Mouse (Mus musculus) lung, postnatal 0 days (tissue): Measurements from ENCODE around the gene Pde11a. TPM values are rescaled to one million over a fixed set of nuclear protein-coding genes. Genes with fewer than 3 reads are reported as not detected.

ENCODE experiments used
- ATAC-seq: fragments of 200-750 bp; cut with Nextera tagmentation; 2 replicates; pipeline ENCODE4 v1.8.0; 2017; ENCODE audit warnings: moderate library complexity
- DNase-seq: peaks from one replicate; pipeline ENCODE4 v3.0.0-alpha.2; 2016; ENCODE audit warnings: low spot score
- H3K27ac ChIP-seq: fragments of 300-500 bp; sonication (generic); 2 replicates; pipeline ENCODE4 v1.5.1; 2014; ENCODE audit warnings: antibody characterized with exemption, mild to moderate bottlenecking, low read length, mixed read lengths
- H3K27me3 ChIP-seq: fragments of 300-500 bp; sonication (generic); replicated peaks from 2 replicates; pipeline ENCODE4 v1.6.1; 2014; ENCODE audit warnings: low read length, mixed read lengths; ENCODE audit not compliant: insufficient read depth
- H3K36me3 ChIP-seq: fragments of 300-500 bp; sonication (generic); 2 replicates; pipeline ENCODE4 v1.6.1; 2014; ENCODE audit warnings: low read length, mixed read lengths; ENCODE audit not compliant: insufficient read depth
- H3K4me1 ChIP-seq: fragments of 300-500 bp; sonication (generic); 2 replicates; pipeline ENCODE4 v1.6.1; 2014; ENCODE audit warnings: antibody characterized with exemption, low read depth, low read length, mixed read lengths; ENCODE audit not compliant: insufficient read depth
- H3K4me2 ChIP-seq: fragments of 300-500 bp; sonication (generic); replicated peaks from 2 replicates; pipeline ENCODE4 v1.6.1; 2014; ENCODE audit warnings: low read depth, mild to moderate bottlenecking, low read length, moderate library complexity, mixed read lengths
- H3K4me3 ChIP-seq: fragments of 300-500 bp; sonication (generic); 2 replicates; pipeline ENCODE4 v1.5.1; 2014; ENCODE audit warnings: low read depth, low read length
- H3K9ac ChIP-seq: fragments of 300-500 bp; sonication (generic); replicated peaks from 2 replicates; pipeline ENCODE4 v1.6.1; 2014; ENCODE audit warnings: low read depth, mild to moderate bottlenecking
- H3K9me3 ChIP-seq: fragments of 300-500 bp; sonication (generic); 2 replicates; pipeline ENCODE4 v1.6.1; 2016; ENCODE audit warnings: low read length, mixed read lengths
- CTCF ChIP-seq: IDR thresholded peaks from 2 replicates; pipeline ENCODE4 v1.5.1; 2016; ENCODE audit warnings: antibody characterized with exemption, mild to moderate bottlenecking
- EP300 ChIP-seq: IDR thresholded peaks from 2 replicates; pipeline ENCODE4 v1.6.1; 2016; ENCODE audit warnings: antibody characterized with exemption, mild to moderate bottlenecking, control low read depth
- WGBS: fragments of 180-500 bp; shearing (Covaris S2); extraction: QIAGEN DNeasy Blood & Tissue Kit; methylation state at CpG from one replicate; pipeline ENCODE4 v1.1.7; 2014; 5-methylcytosine and 5-hydroxymethylcytosine counted together
- polyA plus RNA-seq: library from polyadenylated mRNA; unstranded; fragments of >200 nt; fragmentation: Nextera tagmentation; extraction: Ambion mirVana; gene quantifications from 2 replicates; pipeline ENCODE4 v1.2.1, GENCODE M21; 2015

Pde11a gene
- polyA plus RNA-seq, 1 experiment from 2014 or later = 0.16 TPM

GRCm38 (mm10) chr2:75964972-75965371 is 373.6 kb downstream of the Pde11a start:
- Histone ChIP-seq H3K9me3 (no peaks in the 10 kb centered on the region), H3K4me1 (peaks cover 8% of the 10 kb centered on the region), H3K4me2 (peak overlapping the region; percentile 47), H3K27ac (peak overlapping the region; percentile 47; the same call in 1 of the 2 replicates), H3K36me3 (no peaks in the 10 kb centered on the region), H3K27me3 (no peaks in the 10 kb centered on the region), H3K9ac (no peak overlapping the region), H3K4me3 (no peak overlapping the region)
- 14% methylated on average over 5 of the region's 5 CpGs for WGBS
- ATAC-seq = peak; percentile 56
- DNase-seq = peak; percentile 87
- peak; percentile 73 for TF ChIP-seq CTCF
- no peak for TF ChIP-seq EP300

GRCm38 (mm10) chr2:75964512-75964911 is 374.1 kb downstream of the Pde11a start:
- 8% methylated on average over 14 of the region's 14 CpGs for WGBS

GRCm38 (mm10) chr2:75964051-75964450 is 374.5 kb downstream of the Pde11a start:
- Histone ChIP-seq H3K9me3 (no peaks in the 10 kb centered on the region), H3K9ac (no peak overlapping the region), H3K4me1 (peaks cover 8% of the 10 kb centered on the region), H3K27me3 (no peaks in the 10 kb centered on the region), H3K4me3 (no peak overlapping the region), H3K36me3 (no peaks in the 10 kb centered on the region), H3K4me2 (peak overlapping the region; percentile 47), H3K27ac (no peak overlapping the region)
- TF ChIP-seq CTCF (no peak), EP300 (no peak)
- DNase-seq (no peak), ATAC-seq (no peak)
- WGBS = 50% methylated on average over 5 of the region's 5 CpGs

More at GRCm38 (mm10) chr2:75964512-75964911, 374.1 kb downstream of the Pde11a start:
- peak; percentile 85 for DNase-seq
- Histone ChIP-seq H3K4me3 (peak overlapping the region; percentile 8; the same call in 1 of the 2 replicates), H3K27ac (peak overlapping the region; percentile 47; the same call in 1 of the 2 replicates), H3K4me1 (peaks cover 8% of the 10 kb centered on the region), H3K4me2 (peak overlapping the region; percentile 47), H3K9ac (no peak overlapping the region), H3K27me3 (no peaks in the 10 kb centered on the region), H3K9me3 (no peaks in the 10 kb centered on the region), H3K36me3 (no peaks in the 10 kb centered on the region)
- TF ChIP-seq EP300 (no peak), CTCF (peak; percentile 76)
- ATAC-seq = peak; percentile 68

GRCm38 (mm10) chr2:75963211-75963840 is 375.2 kb downstream of the Pde11a start:
- ATAC-seq (no peak), DNase-seq (no peak)
- H3K27ac ChIP-seq = no peak overlapping the region
- H3K9ac ChIP-seq = no peak overlapping the region
- no peaks in the 10 kb centered on the region for H3K36me3 ChIP-seq
- 72% methylated on average over 10 of the region's 10 CpGs for WGBS
- H3K4me2 ChIP-seq = no peak overlapping the region
- H3K9me3 ChIP-seq = no peaks in the 10 kb centered on the region
- no peak for TF ChIP-seq EP300
- no peak for TF ChIP-seq CTCF
- H3K27me3 ChIP-seq = no peaks in the 10 kb centered on the region
- H3K4me3 ChIP-seq = no peak overlapping the region
- peaks cover 8% of the 10 kb centered on the region for H3K4me1 ChIP-seq

GRCm38 (mm10) chr2:75960366-75961330 is 377.9 kb downstream of the Pde11a start:
- Histone ChIP-seq H3K9me3 (no peaks in the 10 kb centered on the region), H3K4me1 (peaks cover 8% of the 10 kb centered on the region), H3K27me3 (no peaks in the 10 kb centered on the region), H3K36me3 (no peaks in the 10 kb centered on the region), H3K4me2 (peak overlapping the region; percentile 32; the same call in 1 of the 2 replicates), H3K4me3 (no peak overlapping the region), H3K27ac (peak overlapping the region; percentile 79), H3K9ac (no peak overlapping the region)
- peak; percentile 74 for DNase-seq
- peak; percentile 82 for ATAC-seq
- WGBS = 48% methylated on average over 15 of the region's 15 CpGs
- peak; percentile 65 for TF ChIP-seq EP300
- TF ChIP-seq CTCF = peak; percentile 44; the same call in 1 of the 2 replicates

GRCm38 (mm10) chr2:75959850-75960365 is 378.7 kb downstream of the Pde11a start:
- 21% methylated on average over 15 of the region's 15 CpGs for WGBS
- H3K4me3 ChIP-seq = no peak overlapping the region

More at GRCm38 (mm10) chr2:75959850-75960365, 378.7 kb downstream of the Pde11a start:
- no peaks in the 10 kb centered on the region for H3K36me3 ChIP-seq
- no peaks in the 10 kb centered on the region for H3K27me3 ChIP-seq
- DNase-seq = peak; percentile 39
- H3K9me3 ChIP-seq = no peaks in the 10 kb centered on the region
- H3K4me1 ChIP-seq = peaks cover 8% of the 10 kb centered on the region
- TF ChIP-seq EP300 (no peak), CTCF (no peak)
- peak overlapping the region; percentile 32; the same call in 1 of the 2 replicates for H3K4me2 ChIP-seq
- H3K27ac ChIP-seq = peak overlapping the region; percentile 79
- H3K9ac ChIP-seq = no peak overlapping the region
- peak; percentile 25; the same call in 1 of the 2 replicates for ATAC-seq
